ENCODE assay signal across 29 mouse cellular contexts in genomic region chr1:139480246-139480645, GRCm38 (mm10). TPM values are rescaled to one million over a fixed set of nuclear protein-coding genes. Genes with fewer than 3 reads are reported as not detected.
DNase-seq lines count a peak whose midpoint lies in the region; ATAC-seq and TF ChIP-seq lines count a peak whose summit lies in the region.
"Had no signal": no experiment of that assay in that cellular context is flagged by ENCODE, and none has a peak within 500 bp of the region (broad histone marks: within the 10 kb centered on the region; RNA-seq: fewer than 3 reads in every experiment).

No protein-coding gene starts in this region.

- no peak overlapping the region for H3K27ac ChIP-seq in hindbrain, postnatal 0 days
- no peak overlapping the region for H3K27ac ChIP-seq in hindbrain, embryonic 10.5 days
- H3K27ac ChIP-seq: embryonic facial prominence, embryonic 10.5 days; hindbrain, embryonic 15.5 days; intestine, embryonic 15.5 days; limb, embryonic 10.5 days; liver, embryonic 15.5 days; lung, embryonic 15.5 days; neural tube, embryonic 15.5 days; stomach, embryonic 15.5 days had no signal

- TF ChIP-seq CTCF in hindbrain, postnatal 0 days (IDR thresholded peaks at IDR 0.05; ENCODE audit: low read depth): peak; percentile 28; the same call in 1 of the 2 replicates

- H3K9ac ChIP-seq in hindbrain, postnatal 0 days (replicated peaks; ENCODE audit: low read length): no peak overlapping the region
- H3K9ac ChIP-seq: hindbrain, embryonic 15.5 days; intestine, embryonic 15.5 days; liver, embryonic 15.5 days; lung, embryonic 15.5 days; neural tube, embryonic 15.5 days; stomach, embryonic 15.5 days had no signal

- H3K4me3 ChIP-seq in hindbrain, postnatal 0 days (ENCODE audit: low read length): no peak overlapping the region
- H3K4me3 ChIP-seq in hindbrain, embryonic 10.5 days: no peak overlapping the region
- H3K4me3 ChIP-seq: embryonic facial prominence, embryonic 10.5 days; hindbrain, embryonic 15.5 days; intestine, embryonic 15.5 days; limb, embryonic 10.5 days; liver, embryonic 15.5 days; lung, embryonic 15.5 days; neural tube, embryonic 15.5 days; stomach, embryonic 15.5 days had no signal

- no peaks in the 10 kb centered on the region for H3K4me1 ChIP-seq in hindbrain, postnatal 0 days (ENCODE audit: insufficient read depth, low read length)
- H3K4me1 ChIP-seq in hindbrain, embryonic 10.5 days (replicated peaks): no peaks in the 10 kb centered on the region
- H3K4me1 ChIP-seq: embryonic facial prominence, embryonic 10.5 days; hindbrain, embryonic 15.5 days; intestine, embryonic 15.5 days; limb, embryonic 10.5 days; liver, embryonic 15.5 days; lung, embryonic 15.5 days; neural tube, embryonic 15.5 days; stomach, embryonic 15.5 days had no signal

- no peak for ATAC-seq in hindbrain, postnatal 0 days
- ATAC-seq: forebrain, embryonic 16.5 days; intestine, embryonic 15.5 days had no signal

- H3K9me3 ChIP-seq in hindbrain, postnatal 0 days (ENCODE audit: low read length): no peaks in the 10 kb centered on the region
- H3K9me3 ChIP-seq in hindbrain, embryonic 10.5 days: no peaks in the 10 kb centered on the region
- H3K9me3 ChIP-seq: embryonic facial prominence, embryonic 10.5 days; hindbrain, embryonic 15.5 days; intestine, embryonic 15.5 days; limb, embryonic 10.5 days; liver, embryonic 15.5 days; lung, embryonic 15.5 days; neural tube, embryonic 15.5 days; stomach, embryonic 15.5 days had no signal

- no peaks in the 10 kb centered on the region for H3K36me3 ChIP-seq in hindbrain, postnatal 0 days (ENCODE audit: insufficient read depth, low read length)
- peaks cover 98% of the 10 kb centered on the region for H3K36me3 ChIP-seq in hindbrain, embryonic 10.5 days
- H3K36me3 ChIP-seq: hindbrain, embryonic 15.5 days; neural tube, embryonic 15.5 days had no signal

- no peak for DNase-seq in hindbrain, postnatal 0 days (ENCODE audit: low spot score)
- no peak for DNase-seq in hindbrain, embryonic 10.5 days (ENCODE audit: low spot score)
- peak; percentile 20 for DNase-seq in right cerebral cortex, adult 18-20 months
- no peak for DNase-seq in right cerebral cortex, postnatal 10 days (ENCODE audit: low spot score in 2 of 2)
- peak; percentile 69 for DNase-seq in R1 (ENCODE audit: low read depth, low spot score)
- DNase-seq in kidney, postnatal 36 days: no peak
- DNase-seq in gastrocnemius, postnatal 4 days (ENCODE audit: low spot score in 2 of 2): no peak
- DNase-seq: adrenal gland, postnatal 25 days; cerebellum, adult 9-11 months; gastrocnemius, postnatal 36 days; heart, postnatal 4 days; kidney, adult 9 months; kidney, postnatal 14 days; liver; lung, postnatal 36 days had no signal

- H3K4me2 ChIP-seq in hindbrain, postnatal 0 days (ENCODE audit: low read depth, low read length): no peak overlapping the region
- H3K4me2 ChIP-seq: hindbrain, embryonic 15.5 days; intestine, embryonic 15.5 days; liver, embryonic 15.5 days; lung, embryonic 15.5 days; neural tube, embryonic 15.5 days; stomach, embryonic 15.5 days had no signal

- 87% methylated on average over 8 of the region's 8 CpGs for WGBS in hindbrain, postnatal 0 days
- 96% methylated on average over 8 of the region's 8 CpGs for WGBS in hindbrain, embryonic 10.5 days

- no peaks in the 10 kb centered on the region for H3K27me3 ChIP-seq in hindbrain, postnatal 0 days (ENCODE audit: insufficient read depth, low read length)
- no peaks in the 10 kb centered on the region for H3K27me3 ChIP-seq in hindbrain, embryonic 10.5 days (ENCODE audit: insufficient read depth, poor library complexity, severe bottlenecking)
- H3K27me3 ChIP-seq: hindbrain, embryonic 15.5 days; intestine, embryonic 15.5 days; liver, embryonic 15.5 days; lung, embryonic 15.5 days; neural tube, embryonic 15.5 days; stomach, embryonic 15.5 days had no signal

RNA-seq across cellular contexts. Expression of gene F13b, which starts 21.3 kb away (rescaled TPM):
- not detected in 2 replicates for total RNA-seq in hindbrain, postnatal 0 days (2014; rRNA removed)
- polyA plus RNA-seq in hindbrain, postnatal 0 days (2015; fragmentation: Nextera tagmentation; extraction: Ambion mirVana): 0.08 TPM in 1 of 2 replicates, not detected in the other
- not detected in 2 replicates for polyA plus RNA-seq in hindbrain, embryonic 10.5 days (2016; fragmentation: Nextera tagmentation; extraction: Ambion mirVana)
- under 1 TPM in 1 of 2 experiments, not detected in 1; 0.57 TPM for total RNA-seq in gastrocnemius, postnatal 4 days (2021)
- total RNA-seq: adrenal gland, postnatal 25 days; common myeloid progenitor, adult 5-6 weeks; gastrocnemius, postnatal 36 days; heart, postnatal 4 days; layer of hippocampus, adult 8-10 months; megakaryocyte-erythroid progenitor cell, adult 5-6 weeks had no signal
- polyA plus RNA-seq: embryonic facial prominence, embryonic 10.5 days; forebrain, embryonic 16.5 days; heart, embryonic 16.5 days; limb, embryonic 10.5 days; lung, embryonic 15.5 days; neural tube, embryonic 15.5 days; urinary bladder, adult 2 months had no signal

RNA-seq across cellular contexts. Expression of gene Aspm, which starts 25.7 kb away (rescaled TPM):
- 6.1 and 6.3 TPM in 2 replicates for total RNA-seq in hindbrain, postnatal 0 days (2014; rRNA removed)
- polyA plus RNA-seq in hindbrain, postnatal 0 days (2015; fragmentation: Nextera tagmentation; extraction: Ambion mirVana): 2.9 and 3.9 TPM in 2 replicates
- polyA plus RNA-seq in hindbrain, embryonic 10.5 days (2016; fragmentation: Nextera tagmentation; extraction: Ambion mirVana): 16.5 and 22.1 TPM in 2 replicates
- 10 to 100 TPM; 12.3 to 13.9 TPM for total RNA-seq in gastrocnemius, postnatal 4 days (2021)

RNA-seq across cellular contexts. Expression of gene Zbtb41, which starts 58.2 kb away (rescaled TPM):
- total RNA-seq in hindbrain, postnatal 0 days (2014; rRNA removed): 29.9 and 31.1 TPM in 2 replicates
- 10.0 and 10.3 TPM in 2 replicates for polyA plus RNA-seq in hindbrain, postnatal 0 days (2015; fragmentation: Nextera tagmentation; extraction: Ambion mirVana)
- 9.0 and 11.2 TPM in 2 replicates for polyA plus RNA-seq in hindbrain, embryonic 10.5 days (2016; fragmentation: Nextera tagmentation; extraction: Ambion mirVana)
- total RNA-seq in gastrocnemius, postnatal 4 days (2021): 10 to 100 TPM; 20.6 to 23.2 TPM

Comparison
In these comparisons a context has a peak if more than half of its experiments do, and no peak if none do; other contexts are left out.
1. DNase-seq: peak in right cerebral cortex, adult 18-20 months (single experiment) and R1 (single experiment); none in hindbrain, postnatal 0 days (single experiment), hindbrain, embryonic 10.5 days (single experiment), right cerebral cortex, postnatal 10 days (0 of 2), kidney, postnatal 36 days (0 of 2) and gastrocnemius, postnatal 4 days (0 of 2).